ENCODE assay signal across 11 mouse cellular contexts in the genomic region with DNA sequence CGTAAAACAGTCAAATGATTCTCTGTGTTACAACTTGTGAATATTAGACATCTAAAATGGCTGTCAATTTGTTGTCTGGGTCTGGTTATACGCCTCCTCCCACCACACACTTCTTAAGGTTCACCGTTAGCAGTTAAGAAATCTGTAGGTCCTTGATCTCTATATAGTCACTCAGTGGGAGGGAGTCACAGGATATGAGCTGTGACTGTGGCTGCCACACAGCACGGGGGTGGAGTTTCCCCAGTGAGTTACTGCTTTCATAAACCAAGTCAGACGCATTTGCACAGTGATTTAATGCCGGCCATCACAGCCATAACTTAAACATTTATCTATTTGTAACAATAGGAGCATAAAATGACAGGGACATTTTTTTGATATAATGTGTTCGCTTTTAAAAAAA. TPM values are rescaled to one million over a fixed set of nuclear protein-coding genes. Genes with fewer than 3 reads are reported as not detected.
DNase-seq lines count a peak whose midpoint lies in the region; ATAC-seq and TF ChIP-seq lines count a peak whose summit lies in the region.
"Had no signal": no experiment of that assay in that cellular context is flagged by ENCODE, and none has a peak within 500 bp of the region (broad histone marks: within the 10 kb centered on the region; RNA-seq: fewer than 3 reads in every experiment).

No protein-coding gene starts in this region.

- peaks cover 8% of the 10 kb centered on the region for H3K27me3 ChIP-seq in liver, adult 2 months (ENCODE audit: control insufficient read depth, insufficient read depth, low read length)
- H3K27me3 ChIP-seq in liver, embryonic 11.5 days (replicated peaks; ENCODE audit: control insufficient read depth, insufficient read depth, low read length): peaks cover 43% of the 10 kb centered on the region

- H3K79me2 ChIP-seq in liver, adult 2 months (ENCODE audit: control insufficient read depth, insufficient read depth, low read length): no peaks in the 10 kb centered on the region

- ATAC-seq in liver, embryonic 11.5 days (replicated peaks; ENCODE audit: low FRiP score): no peak
- ATAC-seq in neutrophil, adult 5-6 weeks (ENCODE audit: extremely low read depth, insufficient number of reproducible peaks, low FRiP score, poor library complexity, severe bottlenecking): peak; percentile 52; the same call in 1 of the 2 replicates

- 77% methylated on average over 7 of the region's 7 CpGs for WGBS in liver, adult 2 months
- 51% methylated on average over 7 of the region's 7 CpGs for WGBS in liver, embryonic 11.5 days

- H3K4me2 ChIP-seq in liver, embryonic 11.5 days: no peak overlapping the region
- H3K4me2 ChIP-seq: neural tube, embryonic 12.5 days had no signal

- H3K9ac ChIP-seq in liver, adult 2 months (ENCODE audit: low read depth, low read length): no peak overlapping the region
- no peak overlapping the region for H3K9ac ChIP-seq in liver, embryonic 11.5 days (ENCODE audit: low read depth, low read length)
- H3K9ac ChIP-seq: neural tube, embryonic 12.5 days had no signal

- no peak overlapping the region for H3K27ac ChIP-seq in liver, adult 2 months (replicated peaks; ENCODE audit: insufficient read depth, low read depth, low read length)
- no peak overlapping the region for H3K27ac ChIP-seq in liver, embryonic 11.5 days (ENCODE audit: low read depth, low read length)
- H3K27ac ChIP-seq: neural tube, embryonic 12.5 days had no signal

- no peaks in the 10 kb centered on the region for H3K9me3 ChIP-seq in liver, embryonic 11.5 days (ENCODE audit: control insufficient read depth, low read length)
- H3K9me3 ChIP-seq: neural tube, embryonic 12.5 days had no signal

- peak; percentile 26 to 66 for DNase-seq in adrenal gland, adult (ENCODE audit: inconsistent age in 2 of 2, low spot score in 1 of 2)
- no peak for DNase-seq in adrenal gland, adult 8-10 months
- peak; percentile 3 for DNase-seq in liver, adult 2 months (ENCODE audit: extremely low read depth, low read depth, low spot score)
- no peak for DNase-seq in liver, embryonic 11.5 days (ENCODE audit: low spot score)
- peak; percentile 91 for DNase-seq in T-cell, adult 2 months (ENCODE audit: low spot score)
- no peak for DNase-seq in retina, postnatal 1 day
- no peak for DNase-seq in cerebellum, adult 11 months
- DNase-seq: gastrocnemius, postnatal 10 days; kidney, adult 2 months had no signal

- H3K4me3 ChIP-seq in liver, adult 2 months (ENCODE audit: insufficient read depth, low read depth, low read length): no peak overlapping the region
- H3K4me3 ChIP-seq in liver, embryonic 11.5 days (ENCODE audit: low read depth, low read length): no peak overlapping the region
- H3K4me3 ChIP-seq: neural tube, embryonic 12.5 days had no signal

- TF ChIP-seq POLR2A in liver, adult 2 months (IDR thresholded peaks at IDR 0.05; ENCODE audit: extremely low read depth, insufficient read depth, low read length): no peak

- no peaks in the 10 kb centered on the region for H3K36me3 ChIP-seq in liver, adult 2 months (ENCODE audit: control insufficient read depth, insufficient read depth, low read length)
- no peaks in the 10 kb centered on the region for H3K36me3 ChIP-seq in liver, embryonic 11.5 days (ENCODE audit: control insufficient read depth, insufficient read depth, low read length)
- H3K36me3 ChIP-seq: neural tube, embryonic 12.5 days had no signal

- no peak for TF ChIP-seq CTCF in liver, adult 2 months (IDR thresholded peaks at IDR 0.05; ENCODE audit: low read depth, low read length)

- no peaks in the 10 kb centered on the region for H3K4me1 ChIP-seq in liver, adult 2 months (ENCODE audit: control insufficient read depth, insufficient read depth, low read length)
- H3K4me1 ChIP-seq in liver, embryonic 11.5 days (replicated peaks; ENCODE audit: control insufficient read depth, insufficient read depth, low read length): peaks cover 10% of the 10 kb centered on the region; the same call in 1 of the 2 replicates

RNA-seq across cellular contexts. Expression of gene Skap1, which starts 2.6 kb away (rescaled TPM):
- 10 to 100 TPM in 3 of 4 experiments, 1 to 10 TPM in 1; 7.3 to 15.3 (median 11.2) TPM for total RNA-seq in adrenal gland, adult 8-10 months (2022)
- 0.60 and 0.92 TPM in 2 replicates for total RNA-seq in liver, adult 2 months (2014; rRNA removed)
- polyA plus RNA-seq in liver, adult 2 months (2012; rRNA removed): 0.31 and 0.40 TPM in 2 replicates
- 0.45 and 0.58 TPM in 2 replicates for polyA plus RNA-seq in liver, embryonic 11.5 days (2014; fragmentation: Nextera tagmentation; extraction: Ambion mirVana)
- total RNA-seq in neutrophil, adult 5-6 weeks (2017): 29.5 and 33.1 TPM in 2 replicates

Comparison
In these comparisons a context has a peak if more than half of its experiments do, and no peak if none do; other contexts are left out.
1. DNase-seq: peak in adrenal gland, adult (2 of 2), liver, adult 2 months (single experiment) and T-cell, adult 2 months (single experiment); none in adrenal gland, adult 8-10 months (single experiment), liver, embryonic 11.5 days (single experiment), retina, postnatal 1 day (single experiment) and cerebellum, adult 11 months (single experiment).